17 mouse cellular contexts compared by ENCODE assay signal in the genomic region with DNA sequence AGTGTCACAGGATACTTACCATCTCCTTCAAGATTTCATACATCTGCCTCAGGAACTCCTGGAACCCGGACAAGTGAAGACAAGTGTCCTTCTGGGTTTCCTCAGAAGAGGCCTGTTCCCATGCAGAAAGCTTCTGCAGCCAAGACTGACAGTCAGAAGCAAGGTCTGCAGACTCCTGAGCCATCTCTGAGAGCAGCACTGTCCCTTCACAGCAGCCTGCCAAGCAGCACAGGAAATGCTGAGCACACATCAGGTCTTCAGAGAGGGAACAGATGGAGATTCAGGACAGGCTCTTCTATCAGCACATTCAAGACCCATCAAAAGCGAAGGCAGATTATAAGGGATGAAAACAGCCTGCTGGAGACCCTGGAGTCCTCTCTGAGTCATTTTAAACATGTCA.
A peak's percentile ranks its signal among the peaks of the same experiment; 100 is the strongest.
DNase-seq lines count a peak whose midpoint lies in the region; ATAC-seq and TF ChIP-seq lines count a peak whose summit lies in the region.
"Had no signal": no experiment of that assay in that cellular context is flagged by ENCODE, and none has a peak within 500 bp of the region (broad histone marks: within the 10 kb centered on the region; RNA-seq: fewer than 3 reads in every experiment).

No protein-coding gene starts in this region.

- H3K4me2 ChIP-seq in heart, embryonic 11.5 days = no peak overlapping the region
- H3K4me2 ChIP-seq: embryonic facial prominence, embryonic 12.5 days; forebrain, embryonic 15.5 days; kidney, embryonic 15.5 days had no signal

- WGBS in heart, adult 2 months = 43% methylated on average over 2 of the region's 2 CpGs
- 58% methylated on average over 2 of the region's 2 CpGs for WGBS in heart, embryonic 11.5 days (ENCODE audit: insufficient replicate concordance)

- no peak overlapping the region for H3K9ac ChIP-seq in heart, adult 2 months (ENCODE audit: low read depth, low read length)
- H3K9ac ChIP-seq in heart, embryonic 11.5 days (ENCODE audit: low read depth, low read length) = no peak overlapping the region
- H3K9ac ChIP-seq: embryonic facial prominence, embryonic 12.5 days; forebrain, embryonic 15.5 days; kidney, embryonic 15.5 days had no signal

- intact Hi-C loops in heart, adult 2 months (cut with DNase I) = no loop called here
- intact Hi-C loops in heart, postnatal 25 days (cut with DNase I) = no loop called here

- peaks cover 6% of the 10 kb centered on the region for H3K4me1 ChIP-seq in heart, adult 2 months (ENCODE audit: control insufficient read depth, insufficient read depth, low read length)
- H3K4me1 ChIP-seq in heart, embryonic 11.5 days (ENCODE audit: control insufficient read depth, insufficient read depth, low read length) = no peaks in the 10 kb centered on the region
- H3K4me1 ChIP-seq: embryonic facial prominence, embryonic 12.5 days; forebrain, embryonic 15.5 days; hindbrain, embryonic 10.5 days had no signal

- DNase-seq in heart, adult 2 months = peak; percentile 31 to 32
- DNase-seq in cerebellum, adult 11 months = peak; percentile 26
- DNase-seq in cerebellum, adult 9-11 months = peak; percentile 65
- DNase-seq in heart, postnatal 25 days (ENCODE audit: low spot score) = peak; percentile 7
- DNase-seq in ovary, postnatal 10 days (ENCODE audit: low spot score) = no peak
- no peak for DNase-seq in layer of hippocampus, postnatal 14 days (ENCODE audit: low spot score in 2 of 2)
- DNase-seq: adrenal gland, adult 8-10 months; left cerebral cortex, postnatal 4 days; lung, adult 2 months; thymus, postnatal 25 days had no signal

- TF ChIP-seq POLR2A in heart, adult 2 months (IDR thresholded peaks at IDR 0.05; ENCODE audit: insufficient read depth, low read depth, low read length) = no peak

- no peak for TF ChIP-seq CTCF in heart, adult 2 months (IDR thresholded peaks at IDR 0.05)

- TF ChIP-seq EP300 in heart, adult 2 months (IDR thresholded peaks at IDR 0.05; ENCODE audit: insufficient read depth, low read depth, low read length) = no peak

- no peak overlapping the region for H3K4me3 ChIP-seq in heart, adult 2 months
- H3K4me3 ChIP-seq in heart, embryonic 11.5 days (ENCODE audit: low read depth, low read length) = no peak overlapping the region
- H3K4me3 ChIP-seq: embryonic facial prominence, embryonic 12.5 days; forebrain, embryonic 15.5 days; hindbrain, embryonic 10.5 days; kidney, embryonic 15.5 days had no signal

- H3K27ac ChIP-seq in heart, adult 2 months = no peak overlapping the region
- no peak overlapping the region for H3K27ac ChIP-seq in heart, embryonic 11.5 days (ENCODE audit: low read depth, low read length)
- H3K27ac ChIP-seq: embryonic facial prominence, embryonic 12.5 days; forebrain, embryonic 15.5 days; hindbrain, embryonic 10.5 days; kidney, embryonic 15.5 days had no signal

- H3K36me3 ChIP-seq in heart, adult 2 months (ENCODE audit: control insufficient read depth, insufficient read depth, low read length) = no peaks in the 10 kb centered on the region; the same call in 1 of the 2 replicates
- no peaks in the 10 kb centered on the region for H3K36me3 ChIP-seq in heart, embryonic 11.5 days (ENCODE audit: control insufficient read depth, insufficient read depth, low read length)
- H3K36me3 ChIP-seq: embryonic facial prominence, embryonic 12.5 days; forebrain, embryonic 15.5 days had no signal

- H3K27me3 ChIP-seq in heart, adult 2 months (ENCODE audit: control insufficient read depth, insufficient read depth, low read length) = no peaks in the 10 kb centered on the region
- no peaks in the 10 kb centered on the region for H3K27me3 ChIP-seq in heart, embryonic 11.5 days (ENCODE audit: control insufficient read depth, insufficient read depth, low read length)
- H3K27me3 ChIP-seq: embryonic facial prominence, embryonic 12.5 days; forebrain, embryonic 15.5 days; kidney, embryonic 15.5 days had no signal

- no peaks in the 10 kb centered on the region for H3K9me3 ChIP-seq in heart, embryonic 11.5 days (replicated peaks; ENCODE audit: control insufficient read depth, low read length)
- H3K9me3 ChIP-seq: embryonic facial prominence, embryonic 12.5 days; forebrain, embryonic 15.5 days; hindbrain, embryonic 10.5 days; kidney, embryonic 15.5 days had no signal

- no peaks in the 10 kb centered on the region for H3K79me2 ChIP-seq in heart, adult 2 months (replicated peaks; ENCODE audit: control insufficient read depth, insufficient read depth, low read length)

- ATAC-seq in heart, embryonic 11.5 days (replicated peaks; ENCODE audit: insufficient number of reproducible peaks, low FRiP score, low TSS enrichment) = no peak
- ATAC-seq: forebrain, embryonic 15.5 days; inflammation-experienced regulatory T-cells, adult 6 months; midbrain, embryonic 16.5 days had no signal

Comparison
In these comparisons a context has a peak if more than half of its experiments do, and no peak if none do; other contexts are left out.
1. DNase-seq: peak in heart, adult 2 months (2 of 2), cerebellum, adult 11 months (single experiment), cerebellum, adult 9-11 months (single experiment) and heart, postnatal 25 days (single experiment); none in ovary, postnatal 10 days (single experiment) and layer of hippocampus, postnatal 14 days (0 of 2).